Mouse (Mus musculus): Measurements from ENCODE around the gene Nudt15. TPM values are rescaled to one million over a fixed set of nuclear protein-coding genes. Genes with fewer than 3 reads are reported as not detected.

Gene Nudt15
- polyA plus RNA-seq, 1 experiment, result 2.2 TPM

GRCm38 (mm10) chr14:73483516-73484229, 64.4 kb downstream of the Nudt15 start:
- Histone ChIP-seq H3K36me3 (ENCODE audit: control insufficient read depth, insufficient read depth) (no peaks in the 10 kb centered on the region), H3K79me2 (ENCODE audit: control insufficient read depth, insufficient read depth) (no peaks in the 10 kb centered on the region), H3ac (ENCODE audit: control insufficient read depth, insufficient read length, low read depth) (no peak overlapping the region), H3K4me3 (ENCODE audit: insufficient read depth, poor library complexity, severe bottlenecking) (no peak overlapping the region), H3K27me3 (ENCODE audit: control insufficient read depth, insufficient read depth, insufficient read length) (no peaks in the 10 kb centered on the region), H3K79me3 (ENCODE audit: low read depth) (no peaks in the 10 kb centered on the region)
- no peak for TF ChIP-seq USF1 (IDR thresholded peaks at IDR 0.05; ENCODE audit: low read depth)
- no peak for TF ChIP-seq CTCF (IDR thresholded peaks at IDR 0.05; ENCODE audit: control insufficient read depth, insufficient read depth, insufficient read length)
- TF ChIP-seq CEBPB (IDR thresholded peaks at IDR 0.05; ENCODE audit: low read depth), result no peak
- no peak for TF ChIP-seq MYOD1 (IDR thresholded peaks at IDR 0.05; ENCODE audit: control insufficient read depth, insufficient read length, low read depth)
- TF ChIP-seq MAX (IDR thresholded peaks at IDR 0.05), result no peak

- Histone ChIP-seq H3K79me3 (ENCODE audit: low read depth) (no peaks in the 10 kb centered on the region), H3K36me3 (ENCODE audit: control insufficient read depth, insufficient read depth) (no peaks in the 10 kb centered on the region), H3ac (ENCODE audit: control insufficient read depth, insufficient read length, low read depth) (no peak overlapping the region), H3K27me3 (ENCODE audit: control insufficient read depth, insufficient read depth, insufficient read length) (no peaks in the 10 kb centered on the region), H3K4me3 (ENCODE audit: insufficient read depth, poor library complexity, severe bottlenecking) (no peak overlapping the region), H3K79me2 (ENCODE audit: control insufficient read depth, insufficient read depth) (no peaks in the 10 kb centered on the region)
- TF ChIP-seq FOSL1 (IDR thresholded peaks at IDR 0.05; ENCODE audit: insufficient read depth, low read length, poor library complexity, severe bottlenecking) (no peak), MYOG (IDR thresholded peaks at IDR 0.05; ENCODE audit: control insufficient read depth, extremely low read depth, insufficient read length) (no peak), CTCF (IDR thresholded peaks at IDR 0.05; ENCODE audit: control insufficient read depth, insufficient read depth, insufficient read length) (no peak), USF1 (IDR thresholded peaks at IDR 0.05; ENCODE audit: low read depth) (no peak), MAX (IDR thresholded peaks at IDR 0.05) (no peak), CEBPB (IDR thresholded peaks at IDR 0.05; ENCODE audit: low read depth) (no peak), MYOD1 (IDR thresholded peaks at IDR 0.05; ENCODE audit: control insufficient read depth, insufficient read length, low read depth) (no peak)
These were observed 68.3 kb downstream of the Nudt15 start for GRCm38 (mm10) chr14:73479771-73480170.

GRCm38 (mm10) chr14:73478321-73478720, 69.7 kb downstream of the Nudt15 start:
- Histone ChIP-seq H3ac (ENCODE audit: control insufficient read depth, insufficient read length, low read depth) (no peak overlapping the region), H3K36me3 (ENCODE audit: control insufficient read depth, insufficient read depth) (no peaks in the 10 kb centered on the region), H3K27me3 (ENCODE audit: control insufficient read depth, insufficient read depth, insufficient read length) (no peaks in the 10 kb centered on the region), H3K79me2 (ENCODE audit: control insufficient read depth, insufficient read depth) (no peaks in the 10 kb centered on the region), H3K4me3 (ENCODE audit: insufficient read depth, poor library complexity, severe bottlenecking) (no peak overlapping the region), H3K79me3 (ENCODE audit: low read depth) (no peaks in the 10 kb centered on the region)
- TF ChIP-seq CTCF (IDR thresholded peaks at IDR 0.05; ENCODE audit: control insufficient read depth, insufficient read depth, insufficient read length) (no peak), MAX (IDR thresholded peaks at IDR 0.05) (no peak), MYOD1 (IDR thresholded peaks at IDR 0.05; ENCODE audit: control insufficient read depth, insufficient read length, low read depth) (no peak), MYOG (IDR thresholded peaks at IDR 0.05; ENCODE audit: control insufficient read depth, extremely low read depth, insufficient read length) (no peak), FOSL1 (IDR thresholded peaks at IDR 0.05; ENCODE audit: insufficient read depth, low read length, poor library complexity, severe bottlenecking) (no peak), USF1 (IDR thresholded peaks at IDR 0.05; ENCODE audit: low read depth) (no peak), CEBPB (IDR thresholded peaks at IDR 0.05; ENCODE audit: low read depth) (no peak)

- no peaks in the 10 kb centered on the region for H3K79me2 ChIP-seq (ENCODE audit: control insufficient read depth, insufficient read depth)
- H3ac ChIP-seq (ENCODE audit: control insufficient read depth, insufficient read length, low read depth), result no peak overlapping the region
- H3K79me3 ChIP-seq (ENCODE audit: low read depth), result no peaks in the 10 kb centered on the region
- H3K27me3 ChIP-seq (ENCODE audit: control insufficient read depth, insufficient read depth, insufficient read length), result no peaks in the 10 kb centered on the region
- H3K36me3 ChIP-seq (ENCODE audit: control insufficient read depth, insufficient read depth), result no peaks in the 10 kb centered on the region
- H3K4me3 ChIP-seq (ENCODE audit: insufficient read depth, poor library complexity, severe bottlenecking), result no peak overlapping the region
- TF ChIP-seq USF1 (IDR thresholded peaks at IDR 0.05; ENCODE audit: low read depth) (no peak), MYOG (IDR thresholded peaks at IDR 0.05; ENCODE audit: control insufficient read depth, extremely low read depth, insufficient read length) (no peak), MYOD1 (IDR thresholded peaks at IDR 0.05; ENCODE audit: control insufficient read depth, insufficient read length, low read depth) (no peak), CTCF (IDR thresholded peaks at IDR 0.05; ENCODE audit: control insufficient read depth, insufficient read depth, insufficient read length) (no peak), FOSL1 (IDR thresholded peaks at IDR 0.05; ENCODE audit: insufficient read depth, low read length, poor library complexity, severe bottlenecking) (no peak), MAX (IDR thresholded peaks at IDR 0.05) (no peak), CEBPB (IDR thresholded peaks at IDR 0.05; ENCODE audit: low read depth) (no peak)
These were observed 71.0 kb downstream of the Nudt15 start for GRCm38 (mm10) chr14:73477077-73477476.

GRCm38 (mm10) chr14:73476361-73476934, 71.6 kb downstream of the Nudt15 start:
- no peak overlapping the region for H3ac ChIP-seq (ENCODE audit: control insufficient read depth, insufficient read length, low read depth)
- H3K27me3 ChIP-seq (ENCODE audit: control insufficient read depth, insufficient read depth, insufficient read length), result no peaks in the 10 kb centered on the region
- no peaks in the 10 kb centered on the region for H3K79me3 ChIP-seq (ENCODE audit: low read depth)
- H3K79me2 ChIP-seq (ENCODE audit: control insufficient read depth, insufficient read depth), result no peaks in the 10 kb centered on the region
- TF ChIP-seq CTCF (IDR thresholded peaks at IDR 0.05; ENCODE audit: control insufficient read depth, insufficient read depth, insufficient read length), result no peak
- TF ChIP-seq USF1 (IDR thresholded peaks at IDR 0.05; ENCODE audit: low read depth), result no peak
- TF ChIP-seq MYOG (IDR thresholded peaks at IDR 0.05; ENCODE audit: control insufficient read depth, extremely low read depth, insufficient read length), result no peak
- no peak for TF ChIP-seq CEBPB (IDR thresholded peaks at IDR 0.05; ENCODE audit: low read depth)
- no peak for TF ChIP-seq FOSL1 (IDR thresholded peaks at IDR 0.05; ENCODE audit: insufficient read depth, low read length, poor library complexity, severe bottlenecking)
- no peak for TF ChIP-seq MYOD1 (IDR thresholded peaks at IDR 0.05; ENCODE audit: control insufficient read depth, insufficient read length, low read depth)
- TF ChIP-seq MAX (IDR thresholded peaks at IDR 0.05), result no peak
- H3K36me3 ChIP-seq (ENCODE audit: control insufficient read depth, insufficient read depth), result no peaks in the 10 kb centered on the region
- no peak overlapping the region for H3K4me3 ChIP-seq (ENCODE audit: insufficient read depth, poor library complexity, severe bottlenecking)
